Mouse (Mus musculus) testis, adult 2 months (tissue): ENCODE measurements around the gene E130309D02Rik. TPM values are rescaled to one million over a fixed set of nuclear protein-coding genes. Genes with fewer than 3 reads are reported as not detected.

Source experiments
- H3K27ac ChIP-seq: fragments of 200-500 bp; 2 replicates; pipeline ENCODE4 v1.5.1; 2012; ENCODE audit warnings: low read depth, low read length; ENCODE audit not compliant: control insufficient read depth, insufficient read depth
- H3K27me3 ChIP-seq: fragments of 200-500 bp; 2 replicates; pipeline ENCODE4 v1.6.1; 2012; ENCODE audit warnings: mild to moderate bottlenecking, low read length, moderate library complexity; ENCODE audit not compliant: control insufficient read depth, insufficient read depth
- H3K36me3 ChIP-seq: fragments of 200-500 bp; 2 replicates; pipeline ENCODE4 v1.6.1; 2012; ENCODE audit warnings: mild to moderate bottlenecking, low read length; ENCODE audit not compliant: control insufficient read depth, insufficient read depth
- H3K4me1 ChIP-seq: fragments of 200-500 bp; 2 replicates; pipeline ENCODE4 v1.6.1; 2012; ENCODE audit warnings: low read length; ENCODE audit not compliant: control insufficient read depth, insufficient read depth
- H3K4me3 ChIP-seq: fragments of 200-500 bp; 2 replicates; pipeline ENCODE4 v1.5.1; 2012; ENCODE audit warnings: low read depth, mild to moderate bottlenecking, low read length, moderate library complexity, mixed read lengths; ENCODE audit not compliant: control insufficient read depth
- CTCF ChIP-seq: fragments of 200-500 bp; IDR thresholded peaks from 2 replicates; pipeline ENCODE4 v1.5.1; 2012; ENCODE audit warnings: low read depth, mild to moderate bottlenecking, inconsistent platforms, low read length, moderate library complexity; ENCODE audit not compliant: control insufficient read depth, insufficient read depth, insufficient replicate concordance
- POLR2A ChIP-seq: fragments of 200-500 bp; IDR thresholded peaks from 2 replicates; pipeline ENCODE4 v1.6.1; 2012; ENCODE audit warnings: low read depth, mild to moderate bottlenecking, inconsistent platforms, low read length, moderate library complexity; ENCODE audit not compliant: control insufficient read depth
- polyA plus RNA-seq: library from polyadenylated mRNA; depleted of rRNA; stranded (reverse); fragments of >200 nt; gene quantifications from 2 replicates; pipeline ENCODE4 v1.2.3, GENCODE M21; 2012

E130309D02Rik gene
- polyA plus RNA-seq, 1 experiment, result 19.6 TPM

- no peaks in the 10 kb centered on the region for H3K27me3 ChIP-seq
- TF ChIP-seq CTCF, result peak; percentile 48; the same call in 1 of the 2 replicates
- no peak for TF ChIP-seq POLR2A
- no peaks in the 10 kb centered on the region for H3K36me3 ChIP-seq
- H3K4me1 ChIP-seq, result no peaks in the 10 kb centered on the region; the same call in none of the 2 replicates
- peak overlapping the region; percentile 55; the same call in 1 of the 2 replicates for H3K4me3 ChIP-seq
- no peak overlapping the region for H3K27ac ChIP-seq
Observed at GRCm38 (mm10) chr5:143333872-143334271, 18.7 kb upstream of the E130309D02Rik start.

- Histone ChIP-seq H3K27me3 (no peaks in the 10 kb centered on the region), H3K27ac (peak within 1 kb of the TSS; percentile 84), H3K36me3 (peaks cover 3% of the 10 kb centered on the region), H3K4me1 (peaks cover 3% of the 10 kb centered on the region; the same call in 1 of the 2 replicates), H3K4me3 (peak within 1 kb of the TSS; percentile 88)
- TF ChIP-seq POLR2A, result peak; percentile 76
- TF ChIP-seq CTCF, result no peak
Observed at GRCm38 (mm10) chr5:143328690-143329495, 13.7 kb upstream of the E130309D02Rik start, which contains the start of gene Zdhhc4. TSS of gene Zdhhc4 (minus strand) at chr5:143329256.

- TF ChIP-seq POLR2A, result no peak
- no peak for TF ChIP-seq CTCF
- Histone ChIP-seq H3K27ac (no peak overlapping the region), H3K4me1 (peaks cover 8% of the 10 kb centered on the region), H3K27me3 (no peaks in the 10 kb centered on the region), H3K36me3 (peaks cover 2% of the 10 kb centered on the region), H3K4me3 (no peak overlapping the region)
Observed at GRCm38 (mm10) chr5:143317288-143317610, 2.1 kb upstream of the E130309D02Rik start.

- H3K27ac ChIP-seq, result no peak overlapping the region
- H3K36me3 ChIP-seq, result peaks cover 2% of the 10 kb centered on the region
- TF ChIP-seq CTCF, result no peak
- no peak for TF ChIP-seq POLR2A
- H3K27me3 ChIP-seq, result no peaks in the 10 kb centered on the region
- no peak overlapping the region for H3K4me3 ChIP-seq
- H3K4me1 ChIP-seq, result peaks cover 8% of the 10 kb centered on the region
Observed at GRCm38 (mm10) chr5:143316605-143317287, 1.6 kb upstream of the E130309D02Rik start.

GRCm38 (mm10) chr5:143315514-143315888 is 341 bp upstream of the E130309D02Rik start:
- Histone ChIP-seq H3K36me3 (peaks cover 2% of the 10 kb centered on the region), H3K27me3 (no peaks in the 10 kb centered on the region), H3K27ac (no peak overlapping the region), H3K4me3 (peak overlapping the region; percentile 3; the same call in 1 of the 2 replicates), H3K4me1 (peaks cover 8% of the 10 kb centered on the region)
- TF ChIP-seq CTCF, result no peak
- no peak for TF ChIP-seq POLR2A

- Histone ChIP-seq H3K27me3 (no peaks in the 10 kb centered on the region), H3K4me3 (peak overlapping the region; percentile 92), H3K4me1 (peaks cover 8% of the 10 kb centered on the region), H3K27ac (peak overlapping the region; percentile 92), H3K36me3 (peaks cover 2% of the 10 kb centered on the region)
- TF ChIP-seq POLR2A (no peak), CTCF (no peak)
Observed at GRCm38 (mm10) chr5:143314183-143314729, 904 bp downstream of the E130309D02Rik start.

- peaks cover 8% of the 10 kb centered on the region for H3K4me1 ChIP-seq
- no peak overlapping the region for H3K27ac ChIP-seq
- no peaks in the 10 kb centered on the region; the same call in none of the 2 replicates for H3K36me3 ChIP-seq
- no peaks in the 10 kb centered on the region for H3K27me3 ChIP-seq
- TF ChIP-seq CTCF (peak; percentile 78; the same call in 1 of the 2 replicates), POLR2A (no peak)
- H3K4me3 ChIP-seq, result no peak overlapping the region
Observed at GRCm38 (mm10) chr5:143311886-143312285, 3.3 kb downstream of the E130309D02Rik start.
